Mouse (Mus musculus) lung, postnatal 0 days (tissue): ENCODE measurements at regions not wholly inside any gene's neighbourhood (a gene's known extent, or its start where the extent isn't known, plus 50 kb on each side); places are given as distances from the start of the nearest gene placed in this dataset.
"Not testable (repeated sequence)": the region's sequence is repeated elsewhere in the genome, so short reads cannot be mapped to it uniquely, and the experiment has no call there.

Source experiments
- ATAC-seq: fragments of 200-750 bp; cut with Nextera tagmentation; 2 replicates; pipeline ENCODE4 v1.8.0; 2017; ENCODE audit warnings: moderate library complexity
- DNase-seq: peaks from one replicate; pipeline ENCODE4 v3.0.0-alpha.2; 2016; ENCODE audit warnings: low spot score
- H3K27ac ChIP-seq: fragments of 300-500 bp; sonication (generic); 2 replicates; pipeline ENCODE4 v1.5.1; 2014; ENCODE audit warnings: antibody characterized with exemption, mild to moderate bottlenecking, low read length, mixed read lengths
- H3K27me3 ChIP-seq: fragments of 300-500 bp; sonication (generic); replicated peaks from 2 replicates; pipeline ENCODE4 v1.6.1; 2014; ENCODE audit warnings: low read length, mixed read lengths; ENCODE audit not compliant: insufficient read depth
- H3K36me3 ChIP-seq: fragments of 300-500 bp; sonication (generic); 2 replicates; pipeline ENCODE4 v1.6.1; 2014; ENCODE audit warnings: low read length, mixed read lengths; ENCODE audit not compliant: insufficient read depth
- H3K4me1 ChIP-seq: fragments of 300-500 bp; sonication (generic); 2 replicates; pipeline ENCODE4 v1.6.1; 2014; ENCODE audit warnings: antibody characterized with exemption, low read depth, low read length, mixed read lengths; ENCODE audit not compliant: insufficient read depth
- H3K4me2 ChIP-seq: fragments of 300-500 bp; sonication (generic); replicated peaks from 2 replicates; pipeline ENCODE4 v1.6.1; 2014; ENCODE audit warnings: low read depth, mild to moderate bottlenecking, low read length, moderate library complexity, mixed read lengths
- H3K4me3 ChIP-seq: fragments of 300-500 bp; sonication (generic); 2 replicates; pipeline ENCODE4 v1.5.1; 2014; ENCODE audit warnings: low read depth, low read length
- H3K9ac ChIP-seq: fragments of 300-500 bp; sonication (generic); replicated peaks from 2 replicates; pipeline ENCODE4 v1.6.1; 2014; ENCODE audit warnings: low read depth, mild to moderate bottlenecking
- H3K9me3 ChIP-seq: fragments of 300-500 bp; sonication (generic); 2 replicates; pipeline ENCODE4 v1.6.1; 2016; ENCODE audit warnings: low read length, mixed read lengths
- CTCF ChIP-seq: IDR thresholded peaks from 2 replicates; pipeline ENCODE4 v1.5.1; 2016; ENCODE audit warnings: antibody characterized with exemption, mild to moderate bottlenecking
- EP300 ChIP-seq: IDR thresholded peaks from 2 replicates; pipeline ENCODE4 v1.6.1; 2016; ENCODE audit warnings: antibody characterized with exemption, mild to moderate bottlenecking, control low read depth
- WGBS: fragments of 180-500 bp; shearing (Covaris S2); extraction: QIAGEN DNeasy Blood & Tissue Kit; methylation state at CpG from one replicate; pipeline ENCODE4 v1.1.7; 2014; 5-methylcytosine and 5-hydroxymethylcytosine counted together

DNA sequence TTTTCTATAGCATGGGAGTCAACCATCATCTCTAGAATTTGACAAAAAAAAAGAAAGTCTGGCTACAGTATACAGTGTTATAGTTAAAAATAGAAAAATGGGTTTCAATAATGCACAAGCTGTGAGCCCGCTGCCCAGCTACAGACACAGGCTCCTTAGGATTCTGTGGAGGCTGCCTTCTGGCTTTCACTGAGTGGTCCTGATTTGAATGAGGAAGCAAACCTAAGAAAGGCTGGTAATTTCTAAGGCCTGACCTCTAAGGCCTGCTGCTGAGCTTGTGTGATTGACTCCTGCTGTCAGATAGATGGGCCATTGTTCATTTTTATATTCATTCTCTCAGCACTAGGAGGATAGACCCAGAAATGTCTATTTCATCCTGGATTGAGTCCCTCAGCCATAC lies 67.7 kb downstream of the Alg10b start:
- no peak overlapping the region for H3K4me3 ChIP-seq
- H3K36me3 ChIP-seq = no peaks in the 10 kb centered on the region
- H3K27ac ChIP-seq = no peak overlapping the region
- no peaks in the 10 kb centered on the region for H3K27me3 ChIP-seq
- TF ChIP-seq EP300 (no peak), CTCF (no peak)
- no peaks in the 10 kb centered on the region for H3K9me3 ChIP-seq
- WGBS = 100% methylated on average over 1 of the region's 1 CpGs
- no peak overlapping the region for H3K4me2 ChIP-seq
- no peaks in the 10 kb centered on the region for H3K4me1 ChIP-seq
- ATAC-seq (no peak), DNase-seq (no peak)
- no peak overlapping the region for H3K9ac ChIP-seq

- no peaks in the 10 kb centered on the region for H3K27me3 ChIP-seq
- no peak for DNase-seq
- no peaks in the 10 kb centered on the region for H3K36me3 ChIP-seq
- no peaks in the 10 kb centered on the region for H3K4me1 ChIP-seq
- no peak overlapping the region for H3K4me3 ChIP-seq
- H3K9ac ChIP-seq = no peak overlapping the region
- no peak overlapping the region for H3K27ac ChIP-seq
- WGBS = 43% methylated on average over 2 of the region's 2 CpGs
- no peak for ATAC-seq
- no peak overlapping the region for H3K4me2 ChIP-seq
- H3K9me3 ChIP-seq = no peaks in the 10 kb centered on the region
- TF ChIP-seq CTCF = no peak
- TF ChIP-seq EP300 = no peak
These were observed 70.3 kb downstream of the Alg10b start for GRCm38 (mm10) chr15:90294353-90294922.

DNA sequence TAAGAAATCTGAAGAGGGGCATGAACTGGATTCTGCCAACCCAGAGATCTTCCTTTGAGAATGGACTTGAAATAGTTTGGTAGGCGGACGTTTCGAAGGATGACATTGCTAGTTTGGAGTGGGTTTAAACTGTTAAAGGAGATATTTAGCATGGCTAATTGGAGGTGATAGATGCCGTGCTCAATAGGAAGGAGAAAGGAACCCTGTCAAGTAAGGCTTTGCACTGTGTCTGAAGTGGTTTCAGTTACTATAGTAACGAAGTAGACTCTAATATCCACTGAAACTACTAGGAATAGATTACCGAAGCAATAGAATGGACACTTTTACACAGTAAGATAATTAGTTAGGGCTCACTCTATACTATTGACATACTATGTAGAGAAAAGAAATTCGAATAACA lies 74.5 kb downstream of the Alg10b start:
- DNase-seq = no peak
- Histone ChIP-seq H3K9ac (no peak overlapping the region), H3K4me1 (no peaks in the 10 kb centered on the region), H3K36me3 (no peaks in the 10 kb centered on the region), H3K9me3 (no peaks in the 10 kb centered on the region), H3K4me2 (no peak overlapping the region), H3K27ac (no peak overlapping the region), H3K4me3 (no peak overlapping the region), H3K27me3 (no peaks in the 10 kb centered on the region)
- TF ChIP-seq CTCF = no peak
- no peak for TF ChIP-seq EP300
- WGBS = 71% methylated on average over 7 of the region's 7 CpGs
- no peak for ATAC-seq

DNA sequence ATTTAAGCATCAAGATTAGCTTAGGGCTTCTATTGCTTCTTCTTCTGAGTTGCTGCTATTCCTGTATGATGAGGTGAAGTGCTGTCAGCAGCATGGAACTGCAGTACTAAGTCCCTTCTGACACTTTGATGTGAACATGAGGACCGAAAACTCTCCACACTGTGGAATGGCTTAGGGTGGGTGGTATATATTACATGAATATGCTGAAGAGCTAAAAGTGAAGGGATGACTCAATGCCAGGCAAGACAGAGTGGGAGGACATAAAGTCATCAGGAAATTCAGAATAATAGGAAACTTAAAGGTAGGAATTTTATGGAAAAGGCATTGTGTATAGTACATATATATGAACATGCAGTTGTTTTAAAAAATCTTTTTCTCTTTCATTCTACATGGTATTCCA lies 79.3 kb downstream of the Alg10b start:
- 95% methylated on average over 1 of the region's 1 CpGs for WGBS

GRCm38 (mm10) chr15:90305051-90305450 lies 80.9 kb downstream of the Alg10b start:
- no peaks in the 10 kb centered on the region for H3K9me3 ChIP-seq

More for the DNA sequence above, 79.3 kb downstream of the Alg10b start:
- Histone ChIP-seq H3K27ac (no peak overlapping the region), H3K9ac (no peak overlapping the region), H3K9me3 (no peaks in the 10 kb centered on the region), H3K4me2 (no peak overlapping the region), H3K36me3 (no peaks in the 10 kb centered on the region), H3K4me1 (no peaks in the 10 kb centered on the region), H3K4me3 (no peak overlapping the region), H3K27me3 (no peaks in the 10 kb centered on the region)
- DNase-seq (no peak), ATAC-seq (no peak)
- TF ChIP-seq CTCF = no peak
- no peak for TF ChIP-seq EP300

DNA sequence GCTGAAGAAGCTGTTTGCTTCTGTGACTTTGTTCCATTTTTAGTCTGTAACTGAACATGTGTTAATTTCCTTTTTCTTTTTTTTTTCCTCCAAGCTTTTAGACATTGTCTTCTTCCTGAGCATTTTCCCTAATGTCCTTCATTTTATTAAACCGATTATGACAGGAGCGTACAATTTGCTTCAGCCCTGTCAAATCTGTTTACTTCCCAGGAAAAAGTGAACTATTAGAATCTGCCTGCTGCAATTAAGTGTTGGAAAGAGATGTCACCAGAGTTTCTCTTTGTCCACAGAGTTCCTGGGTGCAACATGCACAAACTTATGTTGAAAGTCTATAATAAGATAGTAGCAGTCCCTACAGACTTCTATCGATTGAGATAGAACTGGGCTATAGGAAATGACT lies 82.8 kb downstream of the Alg10b start:
- H3K27me3 ChIP-seq = no peaks in the 10 kb centered on the region
- H3K4me1 ChIP-seq = no peaks in the 10 kb centered on the region
- H3K9me3 ChIP-seq = no peaks in the 10 kb centered on the region
- TF ChIP-seq EP300 (no peak), CTCF (no peak)
- ATAC-seq = no peak
- no peak overlapping the region for H3K9ac ChIP-seq
- no peak overlapping the region for H3K4me2 ChIP-seq
- DNase-seq = no peak
- no peak overlapping the region for H3K4me3 ChIP-seq
- WGBS = 42% methylated on average over 3 of the region's 3 CpGs
- no peak overlapping the region for H3K27ac ChIP-seq
- H3K36me3 ChIP-seq = no peaks in the 10 kb centered on the region

More at GRCm38 (mm10) chr15:90305051-90305450, 80.9 kb downstream of the Alg10b start:
- Histone ChIP-seq H3K27ac (no peak overlapping the region), H3K4me1 (no peaks in the 10 kb centered on the region), H3K36me3 (no peaks in the 10 kb centered on the region), H3K9ac (no peak overlapping the region), H3K4me3 (no peak overlapping the region), H3K27me3 (no peaks in the 10 kb centered on the region), H3K4me2 (no peak overlapping the region)
- TF ChIP-seq EP300 = no peak
- TF ChIP-seq CTCF = no peak
- WGBS = 50% methylated on average over 3 of the region's 3 CpGs
- no peak for ATAC-seq
- no peak for DNase-seq

DNA sequence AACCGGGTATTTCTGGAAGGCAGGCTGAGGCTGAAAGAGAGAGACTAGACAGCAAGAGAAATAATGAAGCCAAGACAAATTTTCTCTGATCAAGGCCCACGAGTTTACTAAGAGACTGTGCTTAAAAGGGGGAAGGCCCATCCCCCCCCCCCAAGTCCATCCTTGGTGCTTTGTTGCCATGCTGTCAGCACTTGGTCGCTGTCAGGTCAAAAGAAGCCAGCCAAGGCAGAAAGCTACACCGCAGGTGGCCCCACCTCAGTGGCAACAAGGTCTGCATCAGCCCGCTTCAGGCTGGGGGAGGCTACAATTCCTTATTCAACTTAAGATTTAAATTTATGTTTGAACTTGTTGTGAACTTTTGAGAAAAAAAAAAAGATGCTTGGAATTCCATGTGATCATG lies 84.3 kb downstream of the Alg10b start:
- H3K27me3 ChIP-seq, H3K36me3 ChIP-seq, H3K4me2 ChIP-seq, ATAC-seq, H3K27ac ChIP-seq, DNase-seq, H3K9me3 ChIP-seq, H3K9ac ChIP-seq, H3K4me1 ChIP-seq, H3K4me3 ChIP-seq: not testable (repeated sequence)
- WGBS = 35% methylated on average over 5 of the region's 5 CpGs
